Mouse (Mus musculus) hindbrain, embryonic 15.5 days (tissue): ENCODE measurements around the gene 9330159F19Rik. TPM values are rescaled to one million over a fixed set of nuclear protein-coding genes. Genes with fewer than 3 reads are reported as not detected.

ENCODE experiments used
- ATAC-seq: fragments of 200-750 bp; cut with Nextera tagmentation; 2 replicates; pipeline ENCODE4 v1.8.0; 2017; ENCODE audit warnings: low read depth, moderate number of reproducible peaks, moderate TSS enrichment; ENCODE audit not compliant: low FRiP score
- H3K27ac ChIP-seq: fragments of 300-500 bp; sonication (generic); replicated peaks from 2 replicates; pipeline ENCODE4 v1.5.1; 2015; ENCODE audit warnings: mild to moderate bottlenecking, inconsistent platforms
- H3K27me3 ChIP-seq: fragments of 300-500 bp; sonication (generic); 2 replicates; pipeline ENCODE4 v1.6.1; 2015; ENCODE audit warnings: control low read depth, inconsistent platforms
- H3K36me3 ChIP-seq: fragments of 300-500 bp; sonication (generic); 2 replicates; pipeline ENCODE4 v1.6.1; 2015; ENCODE audit warnings: control low read depth, inconsistent platforms
- H3K4me1 ChIP-seq: fragments of 300-500 bp; sonication (generic); replicated peaks from 2 replicates; pipeline ENCODE4 v1.6.1; 2015; ENCODE audit warnings: control low read depth, inconsistent platforms
- H3K4me2 ChIP-seq: fragments of 300-500 bp; sonication (generic); 2 replicates; pipeline ENCODE4 v1.6.1; 2015; ENCODE audit warnings: moderate library complexity, mild to moderate bottlenecking, inconsistent platforms
- H3K4me3 ChIP-seq: fragments of 300-500 bp; sonication (generic); 2 replicates; pipeline ENCODE4 v1.5.1; 2015; ENCODE audit warnings: mild to moderate bottlenecking, inconsistent platforms
- H3K9ac ChIP-seq: fragments of 300-500 bp; sonication (generic); 2 replicates; pipeline ENCODE4 v1.6.1; 2015; ENCODE audit warnings: inconsistent platforms
- H3K9me3 ChIP-seq: fragments of 300-500 bp; sonication (generic); 2 replicates; pipeline ENCODE4 v1.6.1; 2016; ENCODE audit warnings: control low read depth, inconsistent platforms
- WGBS: fragments of 180-500 bp; shearing (Covaris S2); methylation state at CpG from one replicate; pipeline ENCODE4 v1.1.7; 2015; 5-methylcytosine and 5-hydroxymethylcytosine counted together
- polyA plus RNA-seq: library from polyadenylated mRNA; unstranded; fragments of >200 nt; fragmentation: Nextera tagmentation; extraction: Ambion mirVana; gene quantifications from 2 replicates; pipeline ENCODE4 v1.2.1, GENCODE M21; 2015

The 9330159F19Rik gene
- polyA plus RNA-seq, result 27.6 and 28.9 TPM in 2 replicates

DNA sequence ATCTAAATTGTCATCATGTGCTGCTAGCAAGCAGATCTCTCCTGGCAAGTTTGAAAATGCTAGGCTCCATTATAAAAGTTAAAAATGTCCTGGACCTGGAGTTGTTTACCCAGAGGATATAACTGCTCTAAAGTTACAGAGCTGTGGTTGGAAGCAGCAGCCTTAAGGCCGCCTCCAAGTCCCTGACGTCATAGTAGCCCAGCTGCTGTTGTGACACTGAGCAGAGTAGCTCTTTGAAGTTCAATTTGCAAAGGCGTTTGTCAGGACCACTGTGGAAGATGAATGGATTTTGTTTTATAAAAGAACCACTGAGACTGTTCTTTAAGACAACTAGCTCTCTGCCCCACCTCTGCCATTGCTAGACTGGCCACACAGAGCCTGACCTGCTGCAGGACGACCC, at the start of gene 9330159F19Rik:
Gene 9330159F19Rik, plus strand, starts transcription at position 154 of the 400 bp plus-strand sequence.
- Histone ChIP-seq H3K9ac (no peak within 1 kb of the TSS), H3K4me1 (no peaks in the 10 kb centered on the region; the same call in 1 of the 2 replicates), H3K9me3 (no peaks in the 10 kb centered on the region), H3K27ac (no peak within 1 kb of the TSS), H3K36me3 (peaks cover 16% of the 10 kb centered on the region), H3K27me3 (no peaks in the 10 kb centered on the region), H3K4me2 (no peak within 1 kb of the TSS), H3K4me3 (no peak within 1 kb of the TSS)
- no peak for ATAC-seq
- 14% methylated on average over 4 of the region's 4 CpGs for WGBS

DNA sequence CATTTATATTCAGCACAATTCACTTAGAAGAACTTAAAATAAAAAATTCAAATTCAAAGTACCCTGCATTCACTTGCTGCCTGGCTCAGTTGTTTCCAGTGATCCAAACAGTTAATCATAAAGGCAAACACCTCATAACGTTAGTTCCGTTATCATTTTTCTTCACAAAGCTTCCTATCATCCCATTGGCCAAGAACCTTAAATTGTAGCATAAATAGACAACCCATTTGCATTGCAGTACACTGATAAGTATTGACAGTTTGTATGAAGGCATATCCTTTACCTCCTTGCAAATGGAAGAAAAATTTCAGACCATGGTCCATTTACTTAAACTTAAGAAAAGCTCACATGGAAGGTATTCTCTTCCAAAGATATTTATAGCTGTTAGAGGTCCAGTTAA, 49.7 kb upstream of the 9330159F19Rik start:
- Histone ChIP-seq H3K4me3 (no peak overlapping the region), H3K27me3 (no peaks in the 10 kb centered on the region), H3K9ac (no peak overlapping the region), H3K36me3 (peaks cover 63% of the 10 kb centered on the region), H3K4me1 (no peaks in the 10 kb centered on the region), H3K9me3 (no peaks in the 10 kb centered on the region), H3K27ac (no peak overlapping the region), H3K4me2 (no peak overlapping the region)
- no peak for ATAC-seq
- 71% methylated on average over 2 of the region's 2 CpGs for WGBS

DNA sequence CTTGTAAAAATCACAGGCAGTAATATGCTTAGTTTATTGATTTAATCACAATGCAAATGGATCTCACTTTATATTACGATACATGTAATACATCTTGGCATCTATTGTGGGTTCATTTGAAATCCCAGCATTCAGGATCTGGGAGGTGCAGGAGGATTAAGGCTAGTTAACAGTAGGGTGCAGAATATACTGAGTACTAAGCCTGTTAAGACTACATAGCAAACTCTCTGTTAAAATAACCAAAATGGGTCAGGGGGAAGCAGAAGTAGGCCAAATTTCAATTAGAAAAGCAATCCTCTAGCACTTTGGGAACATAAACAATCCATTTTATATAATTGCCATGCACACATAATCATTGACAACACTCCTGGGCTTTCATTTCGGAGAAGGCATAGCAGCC, 37.6 kb upstream of the 9330159F19Rik start:
- Histone ChIP-seq H3K4me3 (no peak overlapping the region), H3K36me3 (peaks cover 42% of the 10 kb centered on the region), H3K9ac (no peak overlapping the region), H3K4me2 (no peak overlapping the region), H3K9me3 (0 out of 2 replicates have a peak, but pooled peaks cover 3% of the 10 kb centered on the region), H3K4me1 (no peaks in the 10 kb centered on the region), H3K27me3 (no peaks in the 10 kb centered on the region), H3K27ac (no peak overlapping the region)
- 70% methylated on average over 2 of the region's 2 CpGs for WGBS
- ATAC-seq, result no peak

DNA sequence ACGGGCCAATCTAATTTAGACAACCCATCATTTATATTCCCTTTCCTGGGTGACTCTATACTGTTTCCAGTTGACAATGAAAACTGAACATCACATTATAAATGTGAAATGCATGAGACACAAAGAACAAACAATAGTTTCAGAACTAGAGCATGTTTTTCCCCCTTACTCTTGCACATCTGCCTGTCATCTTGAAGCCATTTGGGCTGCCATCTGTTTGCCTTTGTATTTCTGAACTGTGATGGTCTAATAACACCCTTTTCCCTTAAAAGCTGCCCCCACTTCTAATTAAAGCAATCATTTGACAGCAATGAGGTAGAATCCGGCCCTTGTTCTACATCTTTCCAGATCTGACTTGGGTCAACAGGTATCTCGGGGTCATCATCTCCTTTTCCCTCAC, 35.8 kb upstream of the 9330159F19Rik start:
- Histone ChIP-seq H3K4me1 (no peaks in the 10 kb centered on the region), H3K27me3 (no peaks in the 10 kb centered on the region), H3K4me2 (no peak overlapping the region), H3K4me3 (no peak overlapping the region), H3K27ac (no peak overlapping the region), H3K36me3 (peaks cover 42% of the 10 kb centered on the region), H3K9me3 (0 out of 2 replicates have a peak, but pooled peaks cover 3% of the 10 kb centered on the region), H3K9ac (no peak overlapping the region)
- ATAC-seq, result no peak
- 73% methylated on average over 3 of the region's 3 CpGs for WGBS

DNA sequence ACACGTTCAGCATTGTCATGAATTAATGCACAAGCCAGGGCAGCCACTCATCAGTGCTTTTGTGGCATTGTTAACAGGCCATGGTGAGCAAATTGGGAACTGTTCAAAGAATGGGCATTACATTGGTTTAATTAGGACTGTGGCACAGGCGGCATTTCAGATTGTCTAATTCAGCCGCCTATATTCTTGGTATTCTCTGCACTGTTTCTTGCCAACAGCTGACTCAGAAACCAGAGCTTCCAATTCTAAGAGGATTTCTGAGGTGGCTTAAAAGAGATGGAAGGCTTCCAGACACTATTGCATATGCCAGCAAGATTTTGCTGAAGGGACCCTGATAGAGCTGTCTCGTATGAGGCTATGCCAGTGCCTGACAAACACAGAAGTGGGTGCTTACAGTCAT, 34.5 kb upstream of the 9330159F19Rik start:
- no peak overlapping the region for H3K9ac ChIP-seq
- 74% methylated on average over 4 of the region's 4 CpGs for WGBS
- no peak overlapping the region for H3K4me3 ChIP-seq
- no peaks in the 10 kb centered on the region for H3K4me1 ChIP-seq
- ATAC-seq, result no peak
- H3K27ac ChIP-seq, result no peak overlapping the region
- peaks cover 41% of the 10 kb centered on the region for H3K36me3 ChIP-seq
- H3K27me3 ChIP-seq, result no peaks in the 10 kb centered on the region
- H3K9me3 ChIP-seq, result no peaks in the 10 kb centered on the region
- no peak overlapping the region for H3K4me2 ChIP-seq

DNA sequence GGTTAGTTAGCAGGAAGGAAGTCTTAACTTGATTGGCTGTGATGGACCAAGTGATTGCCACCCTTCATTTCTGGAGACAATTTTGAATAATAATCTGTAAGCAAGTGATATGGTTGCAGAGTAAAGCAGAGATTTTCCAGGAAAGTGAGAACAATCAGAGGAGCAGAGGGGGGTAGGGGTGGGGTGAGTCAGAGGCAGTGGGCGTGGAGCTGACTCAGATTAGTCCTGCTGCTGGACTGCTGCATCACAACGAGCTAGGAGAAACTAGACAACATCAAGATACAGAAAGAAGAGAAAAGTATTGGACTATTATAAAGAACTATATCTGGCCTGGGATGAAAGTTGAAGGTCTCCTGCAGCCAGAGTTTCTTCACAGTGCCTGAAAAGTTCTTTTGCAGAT, 33.4 kb upstream of the 9330159F19Rik start:
- Histone ChIP-seq H3K27me3 (no peaks in the 10 kb centered on the region), H3K9ac (no peak overlapping the region), H3K9me3 (no peaks in the 10 kb centered on the region), H3K4me3 (no peak overlapping the region), H3K36me3 (peaks cover 42% of the 10 kb centered on the region), H3K27ac (no peak overlapping the region), H3K4me2 (no peak overlapping the region), H3K4me1 (no peaks in the 10 kb centered on the region)
- ATAC-seq, result no peak
- whole genome bisulfite sequencing, result 45% methylated on average over 2 of the region's 2 CpGs

DNA sequence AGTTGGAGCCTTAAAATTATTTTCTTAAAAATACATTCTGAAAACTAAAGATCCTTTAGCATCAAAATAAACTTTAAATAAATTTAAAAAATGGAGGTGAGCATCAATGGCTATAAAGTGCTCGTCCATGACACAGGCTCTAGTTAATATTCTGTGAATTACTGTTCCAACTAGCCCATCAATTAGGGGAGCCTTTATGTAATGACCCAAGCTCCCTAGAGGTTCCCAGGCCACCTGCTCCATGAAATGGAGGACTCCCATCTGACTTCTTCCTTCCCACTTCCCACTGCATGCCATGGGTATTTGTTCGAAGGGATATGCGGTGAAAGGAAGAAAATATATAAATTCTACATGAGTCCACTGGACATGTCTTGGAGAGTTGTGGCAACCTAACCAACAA, 31.2 kb upstream of the 9330159F19Rik start:
- no peak overlapping the region for H3K4me3 ChIP-seq
- H3K27ac ChIP-seq, result no peak overlapping the region
- peaks cover 35% of the 10 kb centered on the region for H3K36me3 ChIP-seq
- H3K27me3 ChIP-seq, result no peaks in the 10 kb centered on the region
- H3K9ac ChIP-seq, result no peak overlapping the region
- 42% methylated on average over 3 of the region's 3 CpGs for WGBS
- ATAC-seq, result no peak
- H3K9me3 ChIP-seq, result no peaks in the 10 kb centered on the region
- no peaks in the 10 kb centered on the region for H3K4me1 ChIP-seq
- H3K4me2 ChIP-seq, result no peak overlapping the region

DNA sequence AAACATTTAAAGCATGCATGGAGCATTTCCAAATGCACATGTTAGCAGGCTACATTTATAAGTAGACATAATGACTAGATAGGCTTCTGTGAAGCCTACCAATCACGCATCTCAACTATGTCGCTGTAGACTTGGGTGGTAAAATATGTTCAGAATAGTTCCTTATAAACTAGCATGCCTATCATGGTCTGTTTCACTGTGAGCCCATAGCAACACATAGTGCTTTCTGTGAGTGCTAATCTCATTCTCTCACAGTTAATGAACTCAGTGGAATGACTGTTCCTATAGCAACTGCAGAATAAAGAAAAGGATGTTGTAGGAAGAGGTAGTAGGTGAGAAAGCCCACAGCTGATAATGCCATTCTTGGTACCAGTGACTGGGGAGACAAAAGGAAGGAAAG, 30.4 kb upstream of the 9330159F19Rik start:
- no peak overlapping the region for H3K27ac ChIP-seq
- no peaks in the 10 kb centered on the region for H3K27me3 ChIP-seq
- no peak overlapping the region for H3K4me3 ChIP-seq
- H3K4me1 ChIP-seq, result no peaks in the 10 kb centered on the region
- no peak overlapping the region for H3K9ac ChIP-seq
- WGBS, result 70% methylated on average over 2 of the region's 2 CpGs
- no peak overlapping the region for H3K4me2 ChIP-seq
- H3K9me3 ChIP-seq, result no peaks in the 10 kb centered on the region
- no peak for ATAC-seq
- peaks cover 29% of the 10 kb centered on the region for H3K36me3 ChIP-seq

DNA sequence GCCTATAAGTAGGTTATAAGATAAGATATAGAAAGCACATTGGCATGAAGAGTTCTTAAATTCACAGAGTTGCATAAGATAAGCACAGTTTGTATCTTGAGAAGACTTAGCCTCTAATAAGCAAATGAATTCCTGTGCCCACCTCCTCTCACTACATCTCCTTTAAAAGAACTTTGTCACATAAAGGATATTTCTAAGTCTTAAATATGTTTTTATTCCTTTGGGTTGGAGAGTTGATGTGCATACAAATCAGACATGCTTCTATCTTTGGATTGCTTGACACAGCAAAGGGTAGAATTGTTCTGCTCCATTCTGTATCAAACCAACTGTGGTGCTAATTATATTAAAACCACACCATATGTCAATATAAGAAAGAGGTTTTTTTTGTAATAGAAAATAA, 17.6 kb upstream of the 9330159F19Rik start:
- H3K9me3 ChIP-seq, result no peaks in the 10 kb centered on the region
- H3K27me3 ChIP-seq, result no peaks in the 10 kb centered on the region
- H3K9ac ChIP-seq, result no peak overlapping the region
- no peak for ATAC-seq
- H3K36me3 ChIP-seq, result peaks cover 36% of the 10 kb centered on the region
- no peak overlapping the region for H3K27ac ChIP-seq
- H3K4me1 ChIP-seq, result no peaks in the 10 kb centered on the region
- no peak overlapping the region for H3K4me3 ChIP-seq
- no peak overlapping the region for H3K4me2 ChIP-seq

DNA sequence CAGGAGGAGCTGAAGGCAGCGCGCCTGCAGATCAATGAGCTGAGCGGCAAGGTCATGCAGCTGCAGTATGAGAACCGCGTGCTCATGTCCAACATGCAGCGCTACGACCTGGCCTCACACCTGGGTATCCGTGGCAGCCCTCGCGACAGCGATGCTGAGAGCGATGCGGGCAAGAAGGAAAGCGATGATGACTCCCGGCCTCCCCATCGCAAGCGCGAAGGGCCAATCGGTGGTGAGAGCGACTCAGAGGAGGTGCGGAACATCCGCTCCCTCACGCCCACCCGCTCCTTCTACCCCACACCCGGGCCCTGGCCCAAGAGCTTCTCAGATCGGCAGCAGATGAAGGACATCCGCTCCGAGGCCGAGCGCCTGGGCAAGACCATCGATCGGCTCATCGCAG, 14.6 kb upstream of the 9330159F19Rik start:
- WGBS, result 95% methylated on average over 33 of the region's 33 CpGs
- no peak overlapping the region for H3K9ac ChIP-seq
- no peak overlapping the region for H3K27ac ChIP-seq
- peaks cover 59% of the 10 kb centered on the region for H3K36me3 ChIP-seq
- peak; percentile 21; the same call in 1 of the 2 replicates for ATAC-seq
- no peaks in the 10 kb centered on the region for H3K27me3 ChIP-seq
- H3K4me3 ChIP-seq, result no peak overlapping the region
- no peaks in the 10 kb centered on the region for H3K4me1 ChIP-seq
- H3K9me3 ChIP-seq, result no peaks in the 10 kb centered on the region
- no peak overlapping the region for H3K4me2 ChIP-seq

DNA sequence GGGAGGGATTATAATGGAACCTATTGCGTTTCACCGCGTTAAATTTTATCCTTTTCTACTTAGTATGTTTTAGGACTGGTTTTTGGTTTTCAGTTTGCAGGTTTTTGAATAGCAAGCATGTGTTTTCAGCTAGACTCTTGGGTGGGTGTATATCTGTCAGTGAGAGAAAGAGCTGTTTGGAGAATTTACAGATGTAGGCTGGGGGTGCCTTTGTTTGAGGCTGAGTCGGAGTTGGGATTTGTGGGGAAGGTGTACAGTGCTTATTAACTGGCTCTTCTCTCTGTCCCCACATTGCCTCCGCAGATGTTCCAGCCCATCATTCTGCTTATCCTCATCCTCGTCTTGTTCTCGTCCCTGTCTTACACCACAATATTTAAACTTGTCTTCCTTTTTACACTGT, 12.8 kb upstream of the 9330159F19Rik start, which contains the start of gene Gm49353:
Gene Gm49353, plus strand, starts transcription at position 313 of the 400 bp plus-strand sequence.
- no peaks in the 10 kb centered on the region for H3K9me3 ChIP-seq
- no peak within 1 kb of the TSS for H3K4me3 ChIP-seq
- no peak within 1 kb of the TSS for H3K9ac ChIP-seq
- 94% methylated on average over 7 of the region's 7 CpGs for WGBS
- H3K4me2 ChIP-seq, result no peak within 1 kb of the TSS
- no peak for ATAC-seq
- no peaks in the 10 kb centered on the region for H3K27me3 ChIP-seq
- H3K27ac ChIP-seq, result no peak within 1 kb of the TSS
- no peaks in the 10 kb centered on the region for H3K4me1 ChIP-seq
- H3K36me3 ChIP-seq, result peaks cover 59% of the 10 kb centered on the region

DNA sequence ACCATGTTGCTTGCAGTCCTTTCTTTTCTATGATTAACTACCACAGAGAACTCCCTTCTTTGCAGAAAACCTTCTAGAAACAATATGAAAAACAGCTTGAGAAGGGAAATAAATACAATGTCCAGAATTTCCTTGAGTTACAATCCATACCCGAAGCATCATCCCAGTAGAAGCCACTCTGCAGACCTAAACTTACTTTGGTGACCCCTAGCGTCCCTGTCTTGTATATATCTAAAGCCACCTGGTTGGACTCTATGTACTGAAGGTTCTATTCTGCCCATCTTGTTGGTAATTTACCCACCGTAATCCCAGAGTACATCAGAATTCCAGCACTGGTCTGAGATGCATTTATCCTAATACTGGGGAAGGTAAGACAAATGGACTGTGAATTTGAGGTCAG, 11.6 kb upstream of the 9330159F19Rik start:
- ATAC-seq, result no peak
- Histone ChIP-seq H3K9me3 (no peaks in the 10 kb centered on the region), H3K4me3 (no peak overlapping the region), H3K9ac (no peak overlapping the region), H3K4me1 (no peaks in the 10 kb centered on the region), H3K27me3 (no peaks in the 10 kb centered on the region), H3K4me2 (no peak overlapping the region), H3K27ac (no peak overlapping the region), H3K36me3 (peaks cover 51% of the 10 kb centered on the region)
- 84% methylated on average over 3 of the region's 3 CpGs for WGBS

DNA sequence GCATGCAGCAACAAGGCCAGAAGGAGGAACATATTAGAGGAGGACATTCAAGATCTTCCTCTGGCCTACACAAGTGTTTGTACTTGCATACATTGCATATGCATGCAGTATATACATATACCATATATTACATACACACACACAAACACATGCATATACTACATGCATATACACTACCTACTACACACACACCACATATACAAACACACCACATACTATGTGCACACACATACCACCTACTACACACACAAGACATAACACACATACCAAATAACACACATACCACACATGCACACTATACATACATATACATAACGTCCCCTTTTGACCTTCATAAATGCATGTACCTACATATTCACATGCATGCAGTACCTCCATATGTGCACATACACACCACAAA, 10.8 kb upstream of the 9330159F19Rik start:
- no peaks in the 10 kb centered on the region for H3K27me3 ChIP-seq
- no peak overlapping the region for H3K4me2 ChIP-seq
- no peak overlapping the region for H3K9ac ChIP-seq
- H3K9me3 ChIP-seq, result no peaks in the 10 kb centered on the region
- peaks cover 48% of the 10 kb centered on the region for H3K36me3 ChIP-seq
- H3K4me1 ChIP-seq, result no peaks in the 10 kb centered on the region
- WGBS, result 100% methylated on average over 1 of the region's 1 CpGs
- no peak overlapping the region for H3K27ac ChIP-seq
- no peak overlapping the region for H3K4me3 ChIP-seq
- ATAC-seq, result peak; percentile 66; the same call in 1 of the 2 replicates
